Mouse (Mus musculus) thymus, adult 2 months (tissue): ENCODE measurements around the gene Ell. TPM values are rescaled to one million over a fixed set of nuclear protein-coding genes. Genes with fewer than 3 reads are reported as not detected.
"Not testable (repeated sequence)": the region's sequence is repeated elsewhere in the genome, so short reads cannot be mapped to it uniquely, and the experiment has no call there.

Experiments
- DNase-seq: peaks from one replicate; pipeline ENCODE4 v3.0.0; 2021
- H3K27ac ChIP-seq: fragments of 200-500 bp; 2 replicates; pipeline ENCODE4 v1.5.1; 2012; ENCODE audit warnings: low read length, control low read depth; ENCODE audit not compliant: control insufficient read depth, insufficient read depth
- H3K27me3 ChIP-seq: fragments of 200-500 bp; 2 replicates; pipeline ENCODE4 v1.6.1; 2012; ENCODE audit warnings: mild to moderate bottlenecking, low read length, moderate library complexity, mixed read lengths; ENCODE audit not compliant: control insufficient read depth, insufficient read depth
- H3K36me3 ChIP-seq: fragments of 200-500 bp; 2 replicates; pipeline ENCODE4 v1.6.1; 2012; ENCODE audit warnings: mild to moderate bottlenecking, low read length, moderate library complexity; ENCODE audit not compliant: control insufficient read depth, insufficient read depth
- H3K4me1 ChIP-seq: fragments of 200-500 bp; replicated peaks from 2 replicates; pipeline ENCODE4 v1.6.1; 2012; ENCODE audit warnings: low read length; ENCODE audit not compliant: control insufficient read depth, insufficient read depth
- H3K4me3 ChIP-seq: fragments of 200-500 bp; 2 replicates; pipeline ENCODE4 v1.5.1; 2012; ENCODE audit warnings: mild to moderate bottlenecking, low read length, control low read depth, moderate library complexity; ENCODE audit not compliant: control insufficient read depth, insufficient read depth
- CTCF ChIP-seq: fragments of 200-500 bp; IDR thresholded peaks from 2 replicates; pipeline ENCODE4 v1.5.1; 2012; ENCODE audit warnings: mild to moderate bottlenecking, control low read depth, low read length, moderate library complexity, borderline replicate concordance; ENCODE audit not compliant: control insufficient read depth, poor library complexity, insufficient read depth; ENCODE audit errors: extremely low read depth
- POLR2A ChIP-seq: fragments of 200-500 bp; IDR thresholded peaks from 2 replicates; pipeline ENCODE4 v1.6.1; 2012; ENCODE audit warnings: mild to moderate bottlenecking, low read length, control low read depth, moderate library complexity; ENCODE audit not compliant: control insufficient read depth, poor library complexity, insufficient read depth; ENCODE audit errors: extremely low read depth
- whole genome bisulfite sequencing: fragments of 180-500 bp; shearing (Covaris S2); methylation state at CpG from one replicate; pipeline ENCODE4 v1.1.7; 2018; 5-methylcytosine and 5-hydroxymethylcytosine counted together
- polyA plus RNA-seq: library from polyadenylated mRNA; depleted of rRNA; stranded (reverse); fragments of >200 nt; gene quantifications from 2 replicates; pipeline ENCODE4 v1.2.3, GENCODE M21; 2012

Ell gene
- polyA plus RNA-seq, 1 experiment, result 40.2 TPM

- Histone ChIP-seq H3K27ac (no peak within 1 kb of the TSS), H3K27me3 (no peaks in the 10 kb centered on the region), H3K4me1 (peaks cover 26% of the 10 kb centered on the region), H3K36me3 (peaks cover 6% of the 10 kb centered on the region; the same call in 1 of the 2 replicates), H3K4me3 (peak within 1 kb of the TSS; percentile 56)
- WGBS, result 7% methylated on average over 40 of the region's 40 CpGs
- peak; percentile 94 for DNase-seq
- TF ChIP-seq POLR2A, result peak; percentile 60; the same call in 1 of the 2 replicates
- peak; percentile 87; the same call in 1 of the 2 replicates for TF ChIP-seq CTCF
These were observed 32.8 kb upstream of the Ell start, which contains the start of gene Rex1bd for GRCm38 (mm10) chr8:70506328-70507026. Gene Rex1bd, minus strand, starts transcription at chr8:70506752.

- TF ChIP-seq POLR2A (no peak), CTCF (no peak)
- no peaks in the 10 kb centered on the region for H3K27me3 ChIP-seq
- no peak overlapping the region for H3K27ac ChIP-seq
- no peak for DNase-seq
- peaks cover 26% of the 10 kb centered on the region for H3K4me1 ChIP-seq
- peaks cover 6% of the 10 kb centered on the region; the same call in 1 of the 2 replicates for H3K36me3 ChIP-seq
- WGBS, result 86% methylated on average over 5 of the region's 5 CpGs
- no peak overlapping the region for H3K4me3 ChIP-seq
These were observed 32.2 kb upstream of the Ell start for GRCm38 (mm10) chr8:70507027-70507393.

GRCm38 (mm10) chr8:70509281-70509952 is 29.8 kb upstream of the Ell start:
- TF ChIP-seq CTCF (no peak), POLR2A (no peak)
- Histone ChIP-seq H3K27me3 (no peaks in the 10 kb centered on the region), H3K27ac (no peak overlapping the region), H3K4me1 (peaks cover 26% of the 10 kb centered on the region), H3K36me3 (peaks cover 6% of the 10 kb centered on the region; the same call in 1 of the 2 replicates), H3K4me3 (peak overlapping the region; percentile 88)
- no peak for DNase-seq
- WGBS, result 10% methylated on average over 25 of the region's 25 CpGs

- Histone ChIP-seq H3K27ac (peak within 1 kb of the TSS; percentile 89), H3K27me3 (no peaks in the 10 kb centered on the region), H3K4me1 (peaks cover 26% of the 10 kb centered on the region), H3K36me3 (peaks cover 6% of the 10 kb centered on the region; the same call in 1 of the 2 replicates), H3K4me3 (peak within 1 kb of the TSS; percentile 88)
- DNase-seq, result peak; percentile 96
- under 1% methylated on average over 74 of the region's 74 CpGs for WGBS
- TF ChIP-seq POLR2A, result peak; percentile 91
- no peak for TF ChIP-seq CTCF
These were observed 28.9 kb upstream of the Ell start, which contains the start of gene Uba52 for GRCm38 (mm10) chr8:70510228-70510915. Gene Uba52, minus strand, starts transcription at chr8:70510801.

GRCm38 (mm10) chr8:70511174-70511573 is 28.1 kb upstream of the Ell start:
- H3K36me3 ChIP-seq, H3K27me3 ChIP-seq, DNase-seq: not testable (repeated sequence)
- peak overlapping the region; percentile 89; the same call in 1 of the 2 replicates for H3K27ac ChIP-seq
- WGBS, result 61% methylated on average over 6 of the region's 6 CpGs
- H3K4me3 ChIP-seq, result peak overlapping the region; percentile 88
- H3K4me1 ChIP-seq, result peaks cover 19% of the 10 kb centered on the region

- Histone ChIP-seq H3K4me1 (peaks cover 18% of the 10 kb centered on the region), H3K36me3 (peaks cover 6% of the 10 kb centered on the region; the same call in 1 of the 2 replicates), H3K27ac (no peak overlapping the region), H3K4me3 (no peak overlapping the region), H3K27me3 (no peaks in the 10 kb centered on the region)
- DNase-seq, result no peak
- 94% methylated on average over 2 of the region's 2 CpGs for WGBS
- no peak for TF ChIP-seq CTCF
- TF ChIP-seq POLR2A, result no peak
These were observed 27.5 kb upstream of the Ell start for GRCm38 (mm10) chr8:70511770-70512169.
